Mouse (Mus musculus): ENCODE measurements around the gene Gnat1. TPM values are rescaled to one million over a fixed set of nuclear protein-coding genes. Genes with fewer than 3 reads are reported as not detected.

The Gnat1 gene
- polyA plus RNA-seq, 1 experiment, result 0.24 TPM

DNA sequence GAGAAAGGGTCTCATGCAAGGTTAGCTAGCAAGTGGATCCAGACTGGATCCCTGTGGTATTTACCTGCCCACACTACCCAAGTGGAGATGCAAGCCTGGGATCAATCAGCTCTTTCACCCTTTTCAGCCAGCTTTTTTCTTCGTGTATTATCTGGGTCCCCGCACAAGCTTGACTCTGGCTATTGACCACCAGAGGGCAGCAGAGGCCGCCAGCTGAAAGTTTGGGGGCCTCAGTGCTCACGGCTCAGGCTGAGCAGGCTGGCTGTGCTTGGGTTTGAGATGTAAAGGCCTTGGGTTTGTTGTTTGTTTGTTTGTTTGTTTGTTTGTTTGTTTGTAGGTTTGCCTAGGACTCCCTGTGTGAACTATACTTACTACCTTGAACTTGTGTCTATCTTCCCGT is 33.9 kb downstream of the Gnat1 start:
- no peak for DNase-seq (ENCODE audit: low read depth)

DNA sequence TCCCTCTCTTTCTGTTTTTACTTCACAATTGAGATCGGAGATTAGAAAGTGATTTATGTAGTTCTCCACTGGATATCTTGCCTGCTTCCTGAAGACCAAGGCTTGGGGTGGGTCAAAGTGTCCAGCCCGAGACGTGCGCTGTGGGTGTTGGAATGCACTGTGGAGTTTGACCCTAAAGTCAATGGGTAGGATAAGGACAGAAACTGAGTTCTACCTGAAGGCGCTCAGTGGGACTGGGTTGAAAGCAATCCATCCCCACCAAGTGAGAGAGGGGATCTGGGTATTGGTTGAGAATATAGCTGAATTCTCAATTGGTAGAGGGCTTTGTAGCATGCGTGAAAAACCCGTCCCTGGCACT is 34.4 kb downstream of the Gnat1 start:
- DNase-seq (ENCODE audit: low read depth), result no peak

DNA sequence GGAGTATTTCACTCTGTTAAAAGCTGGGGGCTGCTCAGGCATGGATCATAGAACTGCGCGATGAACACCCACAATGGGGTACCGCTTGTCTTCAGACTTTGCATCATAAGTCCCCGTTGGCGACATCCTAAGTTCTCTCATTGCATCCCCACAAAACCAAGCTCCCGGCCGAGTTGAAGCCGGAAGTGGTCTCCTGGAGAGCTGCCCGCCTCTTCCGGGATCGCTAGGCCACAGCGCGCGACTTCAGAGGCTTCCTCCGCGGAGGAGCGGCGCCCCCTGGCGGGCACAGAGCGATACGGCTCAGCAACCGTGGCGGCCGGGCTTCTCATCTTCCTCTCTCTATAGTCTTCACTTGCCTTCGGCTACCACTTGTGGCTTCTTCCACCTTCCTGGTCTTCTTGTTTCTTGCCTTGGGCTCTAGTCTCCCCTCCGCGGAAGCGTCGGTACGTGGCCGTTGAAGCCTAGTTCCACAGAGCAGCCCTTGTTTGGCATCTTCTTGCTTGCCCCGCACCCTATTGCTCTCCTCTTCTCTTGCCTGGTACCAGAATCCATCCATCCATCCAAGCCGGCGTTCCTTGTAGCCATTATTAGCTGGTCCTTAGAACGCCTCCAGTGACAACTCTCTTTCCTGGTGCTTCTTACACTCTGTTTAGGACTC is 34.9 kb downstream of the Gnat1 start:
- no peak for DNase-seq (ENCODE audit: low read depth)

DNA sequence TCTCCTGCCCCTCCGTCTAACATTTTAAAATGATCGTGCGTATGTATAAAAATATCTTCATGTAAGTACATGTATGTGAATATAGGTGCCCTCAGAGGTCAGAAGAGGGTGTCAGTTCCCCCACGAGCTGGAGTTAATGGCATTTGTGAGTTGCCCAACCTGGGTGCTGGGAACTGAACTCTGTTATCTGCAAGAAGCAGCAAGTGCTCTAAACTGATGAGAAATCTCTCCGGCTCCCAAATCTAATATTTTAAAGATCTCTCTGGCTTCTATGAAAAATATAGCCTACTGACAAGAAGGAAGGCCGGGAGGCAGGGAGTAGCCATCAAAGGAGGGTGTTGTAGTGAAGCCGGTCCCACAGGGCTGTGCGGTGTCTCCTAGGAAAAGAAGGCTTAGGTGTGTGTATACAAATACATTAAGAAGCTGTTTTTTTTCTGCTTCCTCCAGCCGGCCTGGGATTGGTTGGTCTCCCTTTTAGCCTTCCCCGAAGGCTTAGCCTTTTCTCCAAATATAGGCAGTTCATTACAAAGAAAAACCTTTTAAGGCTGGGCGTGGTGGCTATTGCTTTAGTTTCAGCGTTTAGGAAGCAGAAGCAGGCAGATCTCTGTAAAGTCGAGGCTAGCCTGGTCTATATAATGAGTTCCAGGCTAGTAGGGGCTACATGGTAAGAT is 35.8 kb downstream of the Gnat1 start:
- DNase-seq (ENCODE audit: low read depth), result no peak

DNA sequence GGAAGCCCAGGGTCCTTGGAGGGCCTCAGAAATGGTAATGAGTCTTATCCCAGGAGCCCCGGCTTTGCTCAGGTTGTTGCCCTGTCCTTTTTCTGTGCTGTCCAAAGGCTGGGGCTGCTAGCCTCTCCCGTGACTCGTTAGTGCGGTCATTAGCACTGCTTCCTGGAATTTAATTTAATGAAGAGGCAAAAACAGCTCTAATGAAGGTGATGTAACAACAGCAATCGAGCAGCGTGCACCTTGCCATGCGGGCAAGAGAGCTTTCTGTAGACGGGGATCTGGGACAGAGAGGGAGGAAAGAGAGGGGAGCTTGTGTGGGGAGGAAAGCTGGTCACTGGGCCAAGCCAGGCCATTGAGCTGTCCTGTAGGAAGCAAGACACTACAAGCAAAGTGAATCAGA is 37.8 kb downstream of the Gnat1 start:
- no peak for DNase-seq (ENCODE audit: low read depth)

DNA sequence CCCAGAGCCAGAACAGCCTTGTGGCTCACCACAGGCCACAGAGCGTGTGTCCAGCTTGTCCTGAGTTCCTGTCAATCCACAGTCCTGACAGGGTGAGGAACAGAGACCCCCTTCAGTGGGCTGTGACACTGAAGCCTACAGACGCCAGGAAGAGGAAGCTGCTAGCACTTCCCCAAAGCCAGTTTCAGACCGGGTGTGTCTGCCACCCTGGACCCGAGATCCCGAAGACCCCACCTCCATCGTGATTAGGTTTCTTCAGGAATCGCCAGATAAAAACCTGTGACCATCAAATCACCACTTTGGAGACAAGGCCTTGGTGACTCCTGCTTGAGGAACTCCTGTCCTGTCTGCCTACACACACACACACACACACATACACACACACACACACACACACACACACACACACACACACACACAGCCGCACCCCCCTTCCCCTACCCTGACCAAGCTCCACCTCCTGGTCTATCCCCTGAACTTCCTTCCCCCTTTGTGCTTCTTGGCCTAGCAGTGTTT is 39.2 kb downstream of the Gnat1 start:
- no peak for DNase-seq (ENCODE audit: low read depth)

DNA sequence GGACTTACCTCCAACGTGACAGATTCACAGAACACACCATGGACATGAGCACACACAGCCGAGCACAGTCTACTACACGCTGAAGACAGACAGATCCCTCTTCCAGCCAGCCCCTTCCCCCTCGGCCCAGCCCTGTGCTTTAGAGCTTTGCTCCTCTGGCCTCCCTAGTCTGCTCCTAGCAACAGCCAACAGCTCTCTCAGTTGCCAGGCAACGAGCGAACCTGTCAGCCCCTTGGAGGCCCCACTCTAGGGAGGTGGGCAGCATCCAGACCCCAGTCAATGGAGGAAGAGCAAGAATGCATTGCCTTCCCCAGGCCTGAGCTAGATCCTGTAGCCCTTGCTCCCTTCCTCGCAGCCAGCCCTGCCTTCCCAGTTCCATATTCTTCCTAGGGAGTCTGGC is 42.4 kb downstream of the Gnat1 start:
- DNase-seq (ENCODE audit: low read depth), result no peak

DNA sequence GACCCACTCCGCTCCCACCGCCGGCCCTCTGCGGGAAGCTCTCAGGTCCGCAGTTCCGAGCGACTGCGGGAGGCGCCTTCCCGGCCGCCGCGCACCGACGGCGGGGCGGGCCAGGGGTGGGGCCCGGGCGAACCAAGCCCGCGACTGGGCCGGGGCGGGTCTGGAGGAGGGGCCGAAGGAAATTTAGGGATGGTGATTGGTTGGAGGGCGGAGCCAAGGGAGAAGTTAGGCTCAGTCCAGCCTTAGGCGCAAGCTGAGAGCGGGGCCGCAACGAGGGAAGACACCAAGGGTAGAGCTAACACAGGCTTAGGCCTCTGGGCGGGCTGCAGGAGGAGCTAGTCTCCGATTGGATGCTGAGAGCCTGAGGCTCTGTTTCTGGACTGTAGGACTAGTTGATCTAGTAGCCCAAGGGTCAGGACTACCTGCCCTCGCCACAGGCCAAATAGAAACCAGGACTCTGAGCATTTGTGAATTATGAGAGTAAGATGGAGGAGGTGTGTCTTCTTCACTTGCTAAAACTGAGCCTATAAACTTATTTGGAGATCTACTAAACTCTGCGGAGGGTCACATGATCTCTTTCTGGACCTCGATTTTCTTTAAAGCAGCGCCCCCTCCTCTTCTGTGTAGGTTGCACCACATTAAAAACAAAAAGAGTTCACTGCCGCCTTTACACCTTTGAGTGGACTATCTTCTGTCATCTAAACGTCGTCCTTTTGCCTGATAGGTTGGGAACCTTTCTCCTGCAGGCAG is 44.1 kb downstream of the Gnat1 start, which contains the start of gene Gnai2:
Gene Gnai2, minus strand, starts transcription at position 89 of the 750 bp plus-strand sequence.
- no peak for DNase-seq (ENCODE audit: low read depth)

DNA sequence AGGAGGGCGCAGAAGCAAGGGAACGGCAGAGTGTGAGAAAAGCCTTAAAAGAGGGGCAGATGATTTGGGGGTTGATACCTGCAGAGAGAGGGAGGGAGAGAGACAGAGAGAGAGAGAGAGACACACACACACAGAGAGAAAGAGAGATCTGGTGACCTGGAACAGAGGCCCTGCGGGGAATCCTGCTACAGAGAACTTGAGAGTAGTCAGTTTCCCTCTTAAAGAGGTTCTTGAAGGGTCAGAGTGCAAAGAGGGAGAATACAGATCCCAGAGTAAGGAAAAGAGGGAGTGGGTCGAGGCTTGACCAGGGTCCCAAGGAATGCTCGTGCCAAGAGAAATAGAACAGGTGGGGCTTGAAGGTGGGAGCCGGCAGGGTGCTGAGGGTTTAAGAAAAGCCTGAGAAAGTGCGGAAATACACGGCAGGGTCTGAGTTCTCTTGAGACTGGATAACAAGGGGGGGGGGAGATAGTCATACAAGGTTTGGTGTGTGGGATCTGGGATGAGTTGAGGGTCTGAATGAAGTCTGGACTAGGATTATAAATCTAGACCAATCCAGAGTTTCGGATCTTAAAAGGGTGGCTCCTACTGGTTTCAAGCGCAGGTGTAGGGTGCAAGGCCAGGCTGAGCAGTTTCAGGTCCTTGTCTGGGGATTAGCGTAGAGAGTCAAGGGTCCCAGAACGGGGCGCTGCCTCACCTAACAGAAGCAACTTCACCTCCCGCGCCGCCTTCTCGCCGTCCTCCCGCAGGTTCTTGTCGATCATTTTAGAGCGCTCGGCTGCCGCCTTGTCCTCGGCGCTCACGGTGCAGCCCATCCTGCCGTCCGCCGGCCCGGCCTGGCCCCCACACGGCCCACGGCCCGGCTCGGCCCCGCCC is 44.9 kb downstream of the Gnat1 start:
- DNase-seq (ENCODE audit: low read depth), result no peak

DNA sequence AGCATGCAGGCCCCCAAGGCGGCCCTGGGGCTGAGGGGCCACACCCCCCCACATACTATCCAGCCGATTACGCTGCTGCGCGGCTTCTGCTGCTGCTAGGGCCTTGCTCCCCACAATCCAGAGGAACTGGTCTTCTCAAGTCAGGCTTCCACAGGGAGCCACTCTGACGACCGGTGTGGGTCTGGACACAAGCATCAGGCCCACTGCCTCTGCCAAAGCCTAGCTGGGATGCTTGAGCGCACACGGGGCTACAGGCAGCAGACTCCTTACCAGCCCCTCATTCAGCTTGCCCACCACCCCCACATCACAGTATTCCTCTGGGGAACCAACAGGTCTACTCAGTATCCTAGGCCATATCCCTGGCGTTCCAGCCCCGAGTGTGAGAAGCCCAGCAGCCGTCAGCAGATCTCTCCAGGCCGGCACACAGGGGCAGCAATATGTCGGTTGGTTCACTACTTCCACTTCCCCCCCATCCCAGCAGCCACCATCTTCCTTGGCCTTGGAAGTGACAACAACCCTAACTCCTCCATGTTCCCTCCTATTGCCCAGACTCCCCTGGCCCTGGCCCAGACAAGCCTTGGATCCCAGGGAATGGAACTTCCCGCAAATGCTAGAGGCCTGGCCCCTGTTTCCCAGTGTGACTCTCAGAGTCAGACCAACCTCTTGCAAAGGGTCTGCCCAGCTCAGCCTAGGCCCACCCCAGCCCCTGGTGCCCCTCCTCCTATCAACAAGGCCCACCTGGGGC is 45.7 kb downstream of the Gnat1 start:
- no peak for DNase-seq (ENCODE audit: low read depth)

DNA sequence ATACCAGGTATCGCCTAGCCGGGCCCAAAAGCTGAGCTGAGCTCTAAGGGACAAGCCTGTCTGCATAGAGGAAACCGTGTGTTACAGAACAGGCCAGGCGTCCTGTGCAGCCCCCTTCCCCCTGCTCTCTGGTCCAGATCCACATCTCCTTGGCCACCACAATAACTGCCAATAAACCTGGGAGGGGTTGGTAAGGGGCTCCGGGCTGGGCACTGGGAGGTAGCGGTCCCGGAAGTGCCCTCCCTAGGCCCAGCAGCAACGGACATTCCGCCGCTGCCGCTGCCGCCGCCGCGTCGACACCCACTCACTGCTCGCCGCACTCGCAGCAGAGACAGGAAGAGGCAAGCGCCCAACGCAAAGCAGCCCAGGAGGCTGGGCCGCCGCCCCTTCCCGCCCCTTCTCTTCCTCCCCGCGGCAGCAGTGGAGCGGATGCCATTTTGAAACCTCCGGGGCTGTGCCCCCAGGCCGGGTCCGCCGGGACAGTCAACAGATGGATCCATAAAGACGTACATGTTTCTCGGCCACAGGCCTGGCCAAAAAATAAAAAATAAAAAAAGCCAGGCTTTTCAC is 46.3 kb downstream of the Gnat1 start:
- no peak for DNase-seq (ENCODE audit: low read depth)

DNA sequence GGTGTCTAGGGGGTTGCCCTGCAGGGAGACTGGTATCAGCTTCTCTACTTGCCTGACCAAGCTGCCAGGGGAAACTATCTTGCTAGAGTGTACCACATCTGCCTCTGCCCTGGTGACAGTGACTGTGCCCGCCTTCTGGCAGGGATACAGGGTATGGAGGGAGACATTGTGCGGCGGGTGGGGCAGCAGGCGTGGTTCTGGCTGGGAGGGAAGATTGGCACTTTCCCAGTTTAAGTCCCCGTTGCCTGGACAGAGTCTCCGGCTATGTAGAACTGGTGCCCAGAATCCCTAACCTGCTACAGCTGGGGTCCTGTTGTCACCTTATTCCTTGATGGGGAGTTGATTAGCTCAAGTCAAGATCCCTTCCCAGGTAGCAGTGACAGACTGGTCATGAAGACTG is 47.0 kb downstream of the Gnat1 start:
- no peak for DNase-seq (ENCODE audit: low read depth)

DNA sequence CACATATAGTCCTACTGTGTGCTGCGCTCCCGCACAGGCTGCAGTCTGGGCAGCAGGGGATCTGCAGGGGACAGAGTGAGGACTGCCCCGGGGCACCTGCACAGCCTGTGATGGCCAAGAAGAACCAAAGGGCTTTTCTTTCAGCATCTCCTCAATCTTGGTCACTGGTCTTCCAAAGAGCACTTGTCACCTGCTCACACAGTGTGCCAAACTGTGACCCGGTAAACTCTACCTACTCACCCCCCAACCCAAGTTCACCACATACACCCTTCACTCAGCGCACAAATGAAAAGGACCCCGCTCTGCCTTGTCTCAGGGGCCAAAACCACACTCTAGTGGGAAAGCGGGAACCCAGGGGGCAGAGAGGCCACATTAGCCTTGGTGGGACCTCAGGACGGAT is 47.7 kb downstream of the Gnat1 start:
- DNase-seq (ENCODE audit: low read depth), result no peak

DNA sequence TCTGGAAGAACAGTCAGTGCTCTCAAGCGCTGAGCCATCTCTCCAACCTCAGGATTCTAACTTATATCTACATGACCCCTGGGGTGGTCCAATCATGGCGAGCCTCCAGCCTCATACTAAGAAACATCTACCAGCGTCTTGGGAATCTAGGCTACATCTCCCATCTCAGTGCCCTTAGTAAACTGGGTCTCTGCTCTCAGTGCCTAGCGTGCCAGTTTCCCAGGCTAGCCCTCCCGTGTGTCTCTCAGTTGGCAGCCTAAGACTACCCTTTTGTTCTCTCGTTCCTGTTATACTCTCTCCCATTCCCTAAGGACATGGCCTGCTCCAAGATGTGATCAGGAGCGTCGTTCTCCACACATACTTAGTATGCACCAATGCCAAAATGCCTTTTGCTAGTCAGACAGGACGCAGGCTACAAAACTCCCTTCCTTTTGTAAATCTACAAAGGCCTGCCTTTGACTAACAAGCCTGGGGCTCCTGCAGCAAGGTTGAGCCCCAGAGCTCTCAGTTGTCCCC is 48.1 kb downstream of the Gnat1 start:
- DNase-seq (ENCODE audit: low read depth), result no peak

DNA sequence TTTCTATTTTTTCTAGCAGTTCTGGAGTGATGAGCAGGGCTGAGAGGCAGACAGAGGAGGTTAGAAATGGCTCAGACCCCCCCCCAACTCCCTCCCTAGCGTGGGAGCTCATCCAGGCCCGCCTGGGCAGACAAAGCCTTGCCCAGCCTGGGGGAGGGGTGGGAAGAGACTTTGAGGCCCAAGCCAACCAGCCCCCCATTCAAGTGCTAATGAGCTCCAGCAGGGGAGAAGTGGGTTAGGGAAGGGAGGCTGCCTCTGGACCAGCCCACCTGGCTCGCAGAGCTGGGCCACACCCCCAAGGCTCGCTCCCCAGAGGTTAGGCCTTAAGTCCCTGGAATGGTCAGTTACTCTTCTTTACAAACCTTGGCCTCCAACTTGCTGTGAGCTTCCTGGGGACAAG is 48.9 kb downstream of the Gnat1 start:
- no peak for DNase-seq (ENCODE audit: low read depth)

DNA sequence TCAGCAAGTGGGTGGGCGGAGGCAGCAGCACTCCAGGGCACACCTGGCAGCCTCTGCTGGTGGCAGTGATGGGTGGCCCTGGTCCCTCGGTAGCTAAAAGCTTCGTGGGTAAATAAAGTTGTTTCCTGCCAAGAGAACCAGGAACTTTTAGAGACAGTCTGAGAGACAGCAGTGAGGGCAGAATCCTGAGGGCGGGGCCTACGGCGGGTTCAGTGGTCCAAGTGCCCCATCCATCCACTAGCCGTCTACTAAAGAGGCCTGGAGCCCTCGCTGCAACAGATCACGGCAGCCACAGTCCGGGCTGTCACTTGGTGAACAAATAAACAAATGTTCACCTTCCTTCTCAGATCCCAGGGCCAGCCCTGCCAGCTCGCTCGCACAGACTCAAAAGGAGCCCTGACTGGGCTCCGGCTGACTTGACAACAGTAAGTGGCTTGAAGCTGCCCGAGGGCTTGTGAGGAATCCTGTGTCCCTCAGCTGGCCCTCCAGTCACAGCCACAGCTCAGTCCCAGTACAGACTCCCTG is 49.5 kb downstream of the Gnat1 start:
- DNase-seq (ENCODE audit: low read depth), result no peak

DNA sequence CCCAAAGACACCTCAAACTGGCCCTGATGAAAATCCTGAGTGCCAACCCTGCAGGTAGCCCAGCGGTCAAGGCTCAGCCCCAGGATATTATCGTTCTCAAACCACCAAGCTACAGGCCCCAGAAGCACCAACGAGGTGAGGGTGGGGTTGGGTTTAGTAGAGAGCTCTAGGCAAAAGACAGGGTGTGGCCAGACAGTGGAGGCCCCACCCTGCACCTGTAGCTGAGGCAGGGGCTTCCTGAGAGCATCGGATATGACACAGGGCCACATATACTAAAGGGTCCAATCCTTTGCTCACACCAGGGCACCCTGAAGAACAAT is 50.1 kb downstream of the Gnat1 start:
- no peak for DNase-seq (ENCODE audit: low read depth)

DNA sequence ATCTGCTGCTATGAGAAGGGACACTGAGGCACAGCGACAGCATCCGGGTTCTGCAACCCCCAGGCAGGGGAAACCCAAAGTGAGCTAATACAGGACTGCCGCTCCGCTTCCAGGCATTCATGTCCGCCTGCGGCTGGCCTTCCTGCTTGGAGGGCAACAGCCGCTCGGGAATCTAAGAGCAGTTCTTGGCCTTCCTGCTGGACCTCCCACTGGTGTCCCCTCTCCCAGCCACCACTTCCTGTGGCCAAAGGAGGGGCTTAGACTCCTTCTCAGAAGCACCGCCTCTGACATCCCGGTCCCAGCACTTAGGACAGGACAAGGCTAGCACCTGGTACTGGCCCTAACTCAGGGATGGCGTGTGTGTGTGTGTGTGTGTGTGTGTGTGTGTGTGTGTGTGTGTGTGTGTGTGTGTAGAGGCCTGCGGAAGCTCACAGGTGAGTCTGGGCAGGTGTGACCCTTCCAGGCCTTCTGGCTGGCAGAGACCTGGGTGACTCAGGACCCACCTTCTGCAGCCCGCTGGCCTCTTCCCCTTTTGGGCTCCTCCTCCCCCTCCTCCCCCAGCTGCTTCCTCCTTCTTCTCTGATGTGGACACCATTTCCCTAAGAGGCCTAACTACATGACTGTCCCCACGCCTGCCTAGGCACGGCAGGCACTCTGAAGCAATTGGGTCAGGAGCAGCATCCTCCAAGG is 50.6 kb downstream of the Gnat1 start:
- no peak for DNase-seq (ENCODE audit: low read depth)

DNA sequence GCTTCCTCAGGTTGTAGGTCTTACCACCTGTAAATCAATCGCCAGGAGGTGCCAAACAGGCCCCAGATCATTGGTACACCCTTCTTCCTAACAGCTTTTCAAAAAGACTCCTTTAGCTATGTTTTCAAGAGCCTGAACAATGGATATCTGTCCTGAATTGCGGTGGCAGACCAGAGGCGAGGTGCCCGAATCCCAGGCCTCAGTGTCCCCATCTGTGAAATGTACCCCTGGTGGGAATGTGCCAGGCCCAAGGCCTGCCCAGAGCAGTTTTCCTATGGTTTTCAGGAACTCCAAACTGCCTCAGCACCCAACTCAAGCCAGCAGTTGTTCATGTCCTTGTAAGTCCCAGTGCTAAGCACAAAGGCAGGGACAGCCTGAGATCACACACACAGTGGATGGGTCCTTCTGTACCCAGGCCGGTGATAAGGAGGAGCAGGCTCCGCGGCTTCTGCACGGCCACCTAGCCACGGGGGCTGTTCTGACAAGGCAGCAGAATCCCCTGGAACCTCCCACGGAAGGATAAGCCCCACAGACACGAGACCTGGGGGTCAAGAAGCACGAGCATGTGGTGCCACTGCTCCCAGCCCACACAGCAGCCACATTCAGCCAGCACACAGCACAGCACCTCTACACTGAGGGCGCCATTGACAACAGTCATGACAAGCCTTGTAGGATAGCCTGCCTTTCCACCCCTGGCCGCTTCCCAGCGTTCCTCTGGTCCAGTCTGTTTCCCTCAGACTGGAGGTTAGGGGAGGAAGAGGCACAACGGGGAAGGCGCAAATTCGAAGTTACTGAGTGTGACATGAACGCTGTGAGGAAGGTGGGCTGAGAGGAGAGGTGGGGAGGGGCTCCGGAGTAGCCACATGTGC is 51.9 kb downstream of the Gnat1 start:
- no peak for DNase-seq (ENCODE audit: low read depth)

Measured in gonadal fat pad, adult 2 months (tissue).